Mouse (Mus musculus) embryo, embryonic 10 days (tissue): ENCODE results near the gene Atf7ip.

Source experiments
- DNase-seq: peaks from one replicate; pipeline ENCODE4 v3.0.0-alpha.2; 2015; ENCODE audit warnings: low spot score

Gene Atf7ip

GRCm38 (mm10) chr6:136522658-136523057 is 16.7 kb downstream of the Atf7ip start:
- DNase-seq: no peak

GRCm38 (mm10) chr6:136524751-136525150 is 18.8 kb downstream of the Atf7ip start:
- no peak for DNase-seq

GRCm38 (mm10) chr6:136525567-136525966 is 19.6 kb downstream of the Atf7ip start:
- no peak for DNase-seq

- DNase-seq: no peak
These were observed 23.2 kb downstream of the Atf7ip start for GRCm38 (mm10) chr6:136529156-136529555.

- peak; percentile 18 for DNase-seq
These were observed 25.8 kb downstream of the Atf7ip start for GRCm38 (mm10) chr6:136531792-136532230.

GRCm38 (mm10) chr6:136532535-136533291 is 26.7 kb downstream of the Atf7ip start:
- DNase-seq: peak; percentile 92

GRCm38 (mm10) chr6:136533804-136534203 is 27.8 kb downstream of the Atf7ip start:
- no peak for DNase-seq

GRCm38 (mm10) chr6:136534444-136534843 is 28.5 kb downstream of the Atf7ip start:
- DNase-seq: peak; percentile 31

- DNase-seq: peak; percentile 28
These were observed 29.2 kb downstream of the Atf7ip start for GRCm38 (mm10) chr6:136535176-136535575.

- DNase-seq: no peak
These were observed 30.2 kb downstream of the Atf7ip start for GRCm38 (mm10) chr6:136536121-136536520.

GRCm38 (mm10) chr6:136541350-136541749 is 35.4 kb downstream of the Atf7ip start:
- no peak for DNase-seq

- peak; percentile 13 for DNase-seq
These were observed 36.1 kb downstream of the Atf7ip start for GRCm38 (mm10) chr6:136542105-136542504.

- peak; percentile 88 for DNase-seq
These were observed 37.2 kb downstream of the Atf7ip start for GRCm38 (mm10) chr6:136543164-136543563.

- DNase-seq: no peak
These were observed 39.4 kb downstream of the Atf7ip start for GRCm38 (mm10) chr6:136545284-136545870.

GRCm38 (mm10) chr6:136546286-136546685 is 40.3 kb downstream of the Atf7ip start:
- no peak for DNase-seq

GRCm38 (mm10) chr6:136546987-136547386 is 41.0 kb downstream of the Atf7ip start:
- DNase-seq: no peak

GRCm38 (mm10) chr6:136548041-136548770 is 42.2 kb downstream of the Atf7ip start:
- peak; percentile 52 for DNase-seq

- DNase-seq: no peak
These were observed 42.8 kb downstream of the Atf7ip start for GRCm38 (mm10) chr6:136548796-136549195.

- no peak for DNase-seq
These were observed 43.6 kb downstream of the Atf7ip start for GRCm38 (mm10) chr6:136549606-136550005.

- no peak for DNase-seq
These were observed 44.8 kb downstream of the Atf7ip start for GRCm38 (mm10) chr6:136550596-136551304.

GRCm38 (mm10) chr6:136551550-136552109 is 45.7 kb downstream of the Atf7ip start:
- no peak for DNase-seq

- DNase-seq: no peak
These were observed 47.2 kb downstream of the Atf7ip start for GRCm38 (mm10) chr6:136553156-136553555.
